Mouse (Mus musculus): ENCODE data around the gene Kcnq1.

- no peak for TF ChIP-seq CTCF (IDR thresholded peaks at IDR 0.05; ENCODE audit: extremely low read depth, insufficient read length, insufficient replicate concordance, low read depth, low read length)
- TF ChIP-seq POLR2A (IDR thresholded peaks at IDR 0.05; ENCODE audit: low read depth, low read length): no peak
Observed at GRCm38 (mm10) chr7:143460217-143460834, 354.2 kb downstream of the Kcnq1 start.
